Mouse (Mus musculus): ENCODE results near the gene Aldh9a1. TPM values are rescaled to one million over a fixed set of nuclear protein-coding genes. Genes with fewer than 3 reads are reported as not detected.

The Aldh9a1 gene
- polyA plus RNA-seq (2014; fragmentation: Illumina TruSeq; extraction: RNeasy Lipid Tissue Mini Kit (QIAGEN cat#74804); ENCODE audit: low read depth, low replicate concordance), result 46.3 TPM

GRCm38 (mm10) chr1:167349815-167350596, at the start of gene Aldh9a1:
Gene Aldh9a1 (plus strand): TSS chr1:167349991.

GRCm38 (mm10) chr1:167308261-167309054, 41.3 kb upstream of the Aldh9a1 start, which contains the start of gene Tmco1:
Gene Tmco1 (plus strand): TSS chr1:167308378.

GRCm38 (mm10) chr1:167393683-167394492, 44.1 kb downstream of the Aldh9a1 start, which contains the start of gene Mgst3:
Gene Mgst3 (minus strand): TSS chr1:167393841.

Other genes starting within 250 kb of the Aldh9a1 start
- gene Uck2, start 64.7 kb upstream of the Aldh9a1 start, polyA plus RNA-seq (2014; fragmentation: Illumina TruSeq; extraction: RNeasy Lipid Tissue Mini Kit (QIAGEN cat#74804); ENCODE audit: low read depth, low replicate concordance), result 62.0 TPM
- 109 TPM for gene Tmco1, start 41.6 kb upstream of the Aldh9a1 start, polyA plus RNA-seq (2014; fragmentation: Illumina TruSeq; extraction: RNeasy Lipid Tissue Mini Kit (QIAGEN cat#74804); ENCODE audit: low read depth, low replicate concordance)
- not detected for gene Mgst3, start 43.9 kb downstream of the Aldh9a1 start, polyA plus RNA-seq (2014; fragmentation: Illumina TruSeq; extraction: RNeasy Lipid Tissue Mini Kit (QIAGEN cat#74804); ENCODE audit: low read depth, low replicate concordance)
- gene Lrrc52, start 116.8 kb downstream of the Aldh9a1 start, polyA plus RNA-seq (2014; fragmentation: Illumina TruSeq; extraction: RNeasy Lipid Tissue Mini Kit (QIAGEN cat#74804); ENCODE audit: low read depth, low replicate concordance), result 37.8 TPM
- 0.17 TPM for gene Rxrg, start 248.4 kb downstream of the Aldh9a1 start, polyA plus RNA-seq (2014; fragmentation: Illumina TruSeq; extraction: RNeasy Lipid Tissue Mini Kit (QIAGEN cat#74804); ENCODE audit: low read depth, low replicate concordance)